Mouse (Mus musculus): Measurements from ENCODE around the gene Birc5. TPM values are rescaled to one million over a fixed set of nuclear protein-coding genes. Genes with fewer than 3 reads are reported as not detected.
"Not testable (repeated sequence)": the region's sequence is repeated elsewhere in the genome, so short reads cannot be mapped to it uniquely, and the experiment has no call there.

Birc5 gene
- polyA plus RNA-seq, 1 experiment from 2014 or later = 344 TPM

DNA sequence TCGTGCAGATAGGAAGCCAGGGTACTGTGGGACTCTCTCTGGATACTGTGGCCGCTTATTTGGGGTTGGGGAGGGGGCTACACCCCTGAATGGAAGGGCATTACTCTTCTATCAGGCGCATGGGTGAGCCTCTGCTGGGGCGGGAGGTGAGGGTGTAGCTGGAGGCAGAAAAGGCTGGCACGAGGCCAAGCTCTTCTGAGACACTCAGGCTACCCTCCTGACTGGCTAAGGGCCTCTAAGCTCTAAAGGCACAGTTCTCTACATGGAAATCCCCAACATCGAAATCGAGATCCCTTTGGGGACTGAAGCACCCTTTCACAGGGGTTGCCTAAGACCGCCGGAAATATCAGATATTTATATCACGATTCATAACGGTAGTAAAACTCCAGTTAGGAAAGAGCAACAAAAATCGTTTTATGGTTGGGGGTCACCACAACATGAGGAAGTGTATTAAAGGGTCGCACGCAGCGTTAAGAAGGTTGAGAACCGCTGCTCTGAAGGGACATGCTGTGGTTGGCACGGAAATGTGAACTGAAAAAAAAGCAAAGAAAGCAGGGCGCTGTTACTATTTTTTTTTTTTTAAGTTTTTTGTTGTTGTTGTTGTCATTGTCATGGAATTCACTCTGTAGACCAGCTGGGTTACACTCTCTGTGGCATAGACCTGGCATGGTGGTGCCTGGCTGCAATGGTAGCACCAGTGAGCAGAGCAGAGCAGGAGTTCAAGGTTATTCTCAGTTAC, 20.7 kb upstream of the Birc5 start:
- Histone ChIP-seq H3K27ac (peak overlapping the region; percentile 39; the same call in 1 of the 2 replicates), H3K9me3 (no peaks in the 10 kb centered on the region), H3K9ac (0 out of 2 replicates have a peak overlapping the region, but pooled peaks have one; percentile 4), H3K27me3 (no peaks in the 10 kb centered on the region), H3K4me3 (no peak overlapping the region), H3K4me2 (no peak overlapping the region), H3K36me3 (peaks cover 2% of the 10 kb centered on the region; the same call in 1 of the 2 replicates), H3K4me1 (peaks cover 62% of the 10 kb centered on the region)
- WGBS = 72% methylated on average over 18 of the region's 18 CpGs
- no peak for ATAC-seq (ENCODE audit: insufficient number of reproducible peaks, insufficient read depth, low FRiP score, low TSS enrichment, low read depth)

DNA sequence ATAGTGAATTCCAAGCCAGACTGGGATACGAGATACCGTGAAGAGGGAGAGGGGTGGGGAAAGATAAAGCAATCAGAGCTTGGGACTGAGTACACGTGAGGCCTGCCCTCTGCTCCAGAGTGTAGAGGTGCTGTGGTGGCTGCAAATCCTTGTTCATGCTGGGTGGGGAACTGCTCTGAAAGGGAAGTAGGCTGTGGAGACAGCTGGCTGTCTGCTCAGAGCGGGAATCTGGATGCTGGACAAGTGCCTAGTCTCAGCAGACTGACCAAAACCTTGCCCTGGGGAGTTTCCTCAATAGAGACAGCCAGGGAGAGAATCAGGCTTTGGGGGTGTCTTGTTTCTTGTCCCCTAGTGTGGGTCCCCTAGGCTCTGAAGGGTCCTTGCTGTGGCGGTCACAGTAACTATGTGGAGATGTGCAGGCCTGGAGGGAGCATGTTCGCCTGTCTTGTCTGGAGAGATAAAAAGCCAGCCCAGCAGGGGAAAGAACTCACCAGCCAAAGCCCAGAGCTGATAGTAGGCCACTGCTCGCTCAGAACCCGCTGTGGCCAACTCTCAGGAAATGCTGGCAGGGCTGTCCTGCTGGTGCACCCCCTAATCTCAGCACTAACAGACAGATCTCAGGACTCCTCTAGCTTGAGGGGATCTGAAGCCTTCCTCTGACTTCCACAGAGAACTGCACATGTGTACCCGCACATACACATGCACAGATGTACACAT, 20.0 kb upstream of the Birc5 start:
- WGBS = 52% methylated on average over 9 of the region's 9 CpGs
- peak overlapping the region; percentile 39; the same call in 1 of the 2 replicates for H3K27ac ChIP-seq
- no peaks in the 10 kb centered on the region for H3K9me3 ChIP-seq
- H3K36me3 ChIP-seq = no peaks in the 10 kb centered on the region
- ATAC-seq (ENCODE audit: insufficient number of reproducible peaks, insufficient read depth, low FRiP score, low TSS enrichment, low read depth) = no peak
- H3K4me3 ChIP-seq = no peak overlapping the region
- H3K27me3 ChIP-seq = no peaks in the 10 kb centered on the region
- H3K9ac ChIP-seq = 0 out of 2 replicates have a peak overlapping the region, but pooled peaks have one; percentile 22
- peaks cover 56% of the 10 kb centered on the region for H3K4me1 ChIP-seq
- H3K4me2 ChIP-seq = no peak overlapping the region

DNA sequence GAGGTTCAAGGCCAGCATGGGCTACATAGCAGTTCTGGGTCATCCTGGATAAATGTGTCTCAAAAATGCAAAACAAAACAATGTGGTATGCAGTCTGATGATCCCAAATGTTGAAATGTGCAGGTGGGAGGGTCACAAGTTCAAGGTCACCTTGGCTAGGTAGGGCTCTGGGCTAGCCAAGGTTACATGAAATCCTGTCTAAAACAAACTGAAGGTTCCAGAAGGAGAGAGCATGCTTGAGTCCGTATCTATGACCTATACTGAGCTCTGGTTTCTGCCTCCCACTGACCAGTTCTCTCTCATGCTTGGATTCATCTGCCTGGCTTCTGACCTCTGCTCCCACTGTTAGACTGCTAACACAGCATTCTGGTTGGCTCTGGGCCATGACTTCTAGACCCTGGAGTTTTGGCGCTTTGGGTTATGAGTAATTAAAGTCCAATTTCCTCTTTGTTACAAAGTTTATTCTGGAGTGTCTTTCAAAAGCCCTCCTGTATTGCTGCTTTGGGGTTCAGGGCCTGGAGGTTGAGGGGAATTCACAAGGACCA, 19.3 kb upstream of the Birc5 start:
- Histone ChIP-seq H3K27ac (no peak overlapping the region), H3K27me3 (no peaks in the 10 kb centered on the region), H3K4me2 (no peak overlapping the region), H3K4me1 (peaks cover 49% of the 10 kb centered on the region), H3K9ac (no peak overlapping the region), H3K9me3 (no peaks in the 10 kb centered on the region), H3K36me3 (no peaks in the 10 kb centered on the region), H3K4me3 (no peak overlapping the region)
- no peak for ATAC-seq (ENCODE audit: insufficient number of reproducible peaks, insufficient read depth, low FRiP score, low TSS enrichment, low read depth)
- 73% methylated on average over 2 of the region's 2 CpGs for WGBS

DNA sequence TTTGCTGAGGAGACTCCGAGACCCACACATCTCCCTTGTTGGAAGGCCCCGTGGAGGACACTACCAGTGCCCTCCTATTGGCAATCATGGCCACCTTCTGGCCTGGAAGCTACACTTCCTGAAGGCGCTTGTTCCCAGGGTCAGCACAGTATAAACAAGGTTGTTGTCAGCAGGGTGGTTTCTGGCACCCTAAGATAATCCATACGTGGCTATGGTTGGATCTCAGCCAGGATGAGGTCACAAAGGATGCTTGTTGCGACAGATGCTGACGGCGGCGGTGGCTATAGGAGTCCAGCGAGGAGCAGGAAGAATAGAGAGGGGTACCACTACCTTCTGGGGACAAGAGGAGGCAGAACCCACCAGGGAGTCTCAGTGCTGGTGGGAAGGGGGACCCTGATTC, 18.6 kb upstream of the Birc5 start:
- WGBS = 79% methylated on average over 9 of the region's 9 CpGs
- H3K9ac ChIP-seq = no peak overlapping the region
- H3K27me3 ChIP-seq = no peaks in the 10 kb centered on the region
- H3K4me1 ChIP-seq = peaks cover 42% of the 10 kb centered on the region
- H3K4me2 ChIP-seq = no peak overlapping the region
- H3K36me3 ChIP-seq = no peaks in the 10 kb centered on the region
- H3K27ac ChIP-seq = no peak overlapping the region
- H3K9me3 ChIP-seq = no peaks in the 10 kb centered on the region
- no peak for ATAC-seq (ENCODE audit: insufficient number of reproducible peaks, insufficient read depth, low FRiP score, low TSS enrichment, low read depth)
- H3K4me3 ChIP-seq = no peak overlapping the region

DNA sequence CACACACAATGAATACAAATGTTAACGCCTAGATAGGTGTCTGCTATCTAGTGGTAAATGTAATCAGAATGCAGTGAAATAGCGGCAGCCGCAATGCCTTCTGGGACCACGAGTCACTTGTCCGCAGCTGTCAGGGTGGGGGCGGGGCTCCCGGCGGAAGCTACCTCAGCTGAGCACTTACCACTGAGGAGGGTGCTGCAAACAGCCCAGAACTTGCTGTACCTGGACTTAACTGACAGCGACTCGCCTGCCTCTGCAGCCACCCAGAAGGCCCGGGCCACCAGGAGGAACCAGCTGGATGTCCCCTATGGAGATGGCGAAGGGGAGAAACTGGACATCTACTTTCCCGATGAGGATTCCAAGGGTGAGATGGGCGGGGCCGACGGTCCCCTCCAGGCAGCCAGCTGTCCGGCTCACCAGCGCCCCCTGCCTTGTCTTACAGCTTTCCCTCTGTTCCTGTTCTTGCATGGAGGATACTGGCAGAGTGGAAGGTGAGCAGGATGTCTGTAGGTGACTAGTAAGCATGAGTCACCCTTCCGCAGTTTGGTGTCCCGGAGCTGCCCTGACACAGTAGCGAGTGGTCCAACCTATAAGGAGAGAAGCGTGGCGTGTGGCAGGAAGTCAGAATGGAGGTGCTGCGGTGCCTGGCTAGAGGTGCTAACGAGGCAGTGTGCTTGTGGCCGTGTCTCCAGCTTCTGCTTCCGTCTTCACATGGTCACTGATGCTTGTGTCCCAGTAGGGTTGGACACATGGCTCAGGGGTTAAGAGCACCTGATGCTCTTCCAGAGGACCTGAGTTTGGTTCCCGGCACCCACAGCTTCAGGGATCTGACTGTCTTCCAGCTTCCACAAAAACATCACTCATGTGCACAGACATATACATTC, 16.7 kb upstream of the Birc5 start:
- ATAC-seq (ENCODE audit: insufficient number of reproducible peaks, insufficient read depth, low FRiP score, low TSS enrichment, low read depth) = no peak
- no peaks in the 10 kb centered on the region for H3K9me3 ChIP-seq
- peak overlapping the region; percentile 23; the same call in 1 of the 2 replicates for H3K4me3 ChIP-seq
- no peaks in the 10 kb centered on the region for H3K36me3 ChIP-seq
- H3K4me1 ChIP-seq = peaks cover 28% of the 10 kb centered on the region
- no peak overlapping the region for H3K9ac ChIP-seq
- peak overlapping the region; percentile 51 for H3K4me2 ChIP-seq
- H3K27ac ChIP-seq = no peak overlapping the region; the same call in 1 of the 2 replicates
- 21% methylated on average over 28 of the region's 28 CpGs for WGBS
- H3K27me3 ChIP-seq = no peaks in the 10 kb centered on the region

DNA sequence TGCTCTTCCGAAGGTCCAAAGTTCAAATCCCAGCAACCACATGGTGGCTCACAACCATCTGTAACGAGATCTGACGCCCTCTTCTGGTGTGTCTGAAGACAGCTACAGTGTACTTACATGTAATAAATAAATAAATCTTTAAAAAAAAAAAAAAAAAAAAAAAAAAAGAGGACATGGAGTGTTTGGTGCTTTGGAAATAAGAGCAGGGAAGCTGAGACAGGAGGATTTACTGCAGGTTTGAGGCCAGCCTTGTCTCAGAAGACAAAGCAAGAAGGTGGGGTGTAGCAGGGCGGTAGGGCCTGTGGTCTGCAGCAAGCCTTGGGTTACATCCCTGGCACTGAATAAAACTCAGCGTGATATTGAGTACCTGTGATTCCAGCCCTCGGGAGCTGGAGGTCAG, 15.5 kb upstream of the Birc5 start:
- H3K4me1 ChIP-seq = peaks cover 20% of the 10 kb centered on the region
- H3K4me3 ChIP-seq; H3K4me2 ChIP-seq; H3K27me3 ChIP-seq; H3K36me3 ChIP-seq; H3K27ac ChIP-seq; ATAC-seq (ENCODE audit: insufficient number of reproducible peaks, insufficient read depth, low FRiP score, low TSS enrichment, low read depth); H3K9me3 ChIP-seq; H3K9ac ChIP-seq: not testable (repeated sequence)
- 76% methylated on average over 6 of the region's 6 CpGs for WGBS

DNA sequence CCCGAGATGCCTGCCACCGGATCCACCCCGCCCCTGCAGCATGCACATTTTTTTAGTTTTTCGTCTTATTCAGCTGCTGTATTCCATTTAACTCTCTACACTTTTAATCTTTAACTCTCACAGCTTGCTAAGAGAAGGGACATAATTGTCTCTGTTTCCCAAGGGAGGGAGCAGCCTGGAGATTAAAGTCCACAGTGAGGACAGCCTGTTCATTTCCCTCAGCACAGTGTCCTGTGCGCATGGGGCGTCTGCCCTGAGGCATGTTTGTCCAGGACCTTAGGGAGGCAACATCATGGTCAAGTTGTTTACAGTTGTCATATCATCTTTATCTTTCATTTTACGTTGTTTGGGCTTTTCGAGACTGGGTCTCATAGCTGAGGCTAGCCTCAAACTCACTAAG, 15.0 kb upstream of the Birc5 start:
- peaks cover 19% of the 10 kb centered on the region for H3K4me1 ChIP-seq
- no peaks in the 10 kb centered on the region for H3K9me3 ChIP-seq
- no peak overlapping the region for H3K9ac ChIP-seq
- H3K27me3 ChIP-seq = no peaks in the 10 kb centered on the region
- H3K36me3 ChIP-seq = no peaks in the 10 kb centered on the region
- H3K4me2 ChIP-seq = no peak overlapping the region
- H3K27ac ChIP-seq = no peak overlapping the region
- H3K4me3 ChIP-seq = no peak overlapping the region
- ATAC-seq (ENCODE audit: insufficient number of reproducible peaks, insufficient read depth, low FRiP score, low TSS enrichment, low read depth) = no peak
- 87% methylated on average over 8 of the region's 8 CpGs for whole genome bisulfite sequencing

DNA sequence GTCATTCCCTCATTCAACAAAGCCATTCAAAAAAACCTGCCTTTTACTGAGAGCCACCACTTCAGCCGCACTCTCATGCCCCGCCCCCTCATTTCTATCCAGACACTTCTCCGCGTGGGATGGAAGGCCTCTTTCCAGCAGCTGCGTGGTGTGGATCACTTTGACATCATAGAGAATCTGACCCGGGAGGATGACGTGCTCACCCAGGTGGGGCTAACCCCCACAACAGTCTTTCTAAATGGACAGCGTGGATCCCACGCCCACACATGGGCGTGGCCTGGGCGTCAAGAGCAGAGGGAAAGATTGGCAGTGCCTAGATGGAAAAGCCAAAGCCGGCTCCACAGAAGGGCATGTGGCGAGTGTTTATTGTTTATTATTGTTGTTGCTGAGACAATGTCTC, 12.7 kb upstream of the Birc5 start:
- H3K27ac ChIP-seq = no peak overlapping the region
- no peaks in the 10 kb centered on the region for H3K36me3 ChIP-seq
- WGBS = 25% methylated on average over 13 of the region's 13 CpGs
- no peaks in the 10 kb centered on the region for H3K27me3 ChIP-seq
- peak overlapping the region; percentile 19 for H3K4me3 ChIP-seq
- no peak overlapping the region for H3K9ac ChIP-seq
- peak overlapping the region; percentile 51 for H3K4me2 ChIP-seq
- no peaks in the 10 kb centered on the region for H3K9me3 ChIP-seq
- ATAC-seq (ENCODE audit: insufficient number of reproducible peaks, insufficient read depth, low FRiP score, low TSS enrichment, low read depth) = no peak
- peaks cover 20% of the 10 kb centered on the region for H3K4me1 ChIP-seq

DNA sequence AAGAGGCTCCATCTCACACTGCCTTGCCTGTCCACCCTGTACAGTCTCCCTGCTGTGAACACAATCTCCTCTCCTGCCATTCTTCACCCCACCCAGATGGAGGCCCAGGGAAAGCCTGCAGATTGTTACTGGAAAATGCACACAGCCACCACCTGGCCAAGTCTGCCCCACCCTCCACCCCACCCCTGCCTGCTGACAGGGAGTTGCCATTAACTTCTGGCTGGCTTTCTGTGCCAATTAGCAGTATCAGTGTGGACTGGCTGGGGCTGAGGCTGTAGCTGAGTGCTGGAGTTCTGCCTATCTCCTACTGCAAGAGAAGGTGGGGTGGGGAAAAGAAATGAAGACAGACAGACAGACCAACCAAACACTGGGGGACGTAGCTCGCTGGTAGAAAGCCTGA, 10.5 kb upstream of the Birc5 start:
- Histone ChIP-seq H3K9me3 (no peaks in the 10 kb centered on the region), H3K9ac (no peak overlapping the region), H3K36me3 (no peaks in the 10 kb centered on the region), H3K4me3 (no peak overlapping the region), H3K27ac (peak overlapping the region; percentile 3; the same call in 1 of the 2 replicates), H3K27me3 (no peaks in the 10 kb centered on the region), H3K4me2 (no peak overlapping the region), H3K4me1 (peaks cover 13% of the 10 kb centered on the region)
- 62% methylated on average over 2 of the region's 2 CpGs for WGBS
- no peak for ATAC-seq (ENCODE audit: insufficient number of reproducible peaks, insufficient read depth, low FRiP score, low TSS enrichment, low read depth)

DNA sequence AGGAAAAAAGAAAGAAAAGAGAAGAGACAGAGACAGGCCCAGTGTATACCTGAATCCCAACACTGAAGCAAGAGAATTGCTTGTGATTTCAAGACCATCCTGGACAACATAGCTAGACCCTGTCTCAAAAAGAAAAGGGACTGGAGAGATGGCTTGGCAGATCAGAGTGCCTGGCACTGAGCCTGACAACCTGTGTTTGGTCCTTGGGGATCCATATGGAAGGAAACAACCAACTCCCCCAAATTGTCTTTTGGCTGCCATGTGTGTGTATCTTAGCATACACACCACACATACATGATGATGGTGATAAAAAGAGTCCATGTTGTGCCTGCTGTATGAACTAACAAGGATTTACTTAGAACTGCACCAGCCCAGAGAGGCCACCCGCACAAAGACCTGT, 10.0 kb upstream of the Birc5 start:
- Histone ChIP-seq H3K9me3 (no peaks in the 10 kb centered on the region), H3K9ac (no peak overlapping the region), H3K4me3 (no peak overlapping the region), H3K27me3 (no peaks in the 10 kb centered on the region), H3K27ac (0 out of 2 replicates have a peak overlapping the region, but pooled peaks have one; percentile 3), H3K4me1 (peaks cover 13% of the 10 kb centered on the region), H3K4me2 (no peak overlapping the region), H3K36me3 (no peaks in the 10 kb centered on the region)
- ATAC-seq (ENCODE audit: insufficient number of reproducible peaks, insufficient read depth, low FRiP score, low TSS enrichment, low read depth) = no peak
- WGBS = 96% methylated on average over 1 of the region's 1 CpGs

DNA sequence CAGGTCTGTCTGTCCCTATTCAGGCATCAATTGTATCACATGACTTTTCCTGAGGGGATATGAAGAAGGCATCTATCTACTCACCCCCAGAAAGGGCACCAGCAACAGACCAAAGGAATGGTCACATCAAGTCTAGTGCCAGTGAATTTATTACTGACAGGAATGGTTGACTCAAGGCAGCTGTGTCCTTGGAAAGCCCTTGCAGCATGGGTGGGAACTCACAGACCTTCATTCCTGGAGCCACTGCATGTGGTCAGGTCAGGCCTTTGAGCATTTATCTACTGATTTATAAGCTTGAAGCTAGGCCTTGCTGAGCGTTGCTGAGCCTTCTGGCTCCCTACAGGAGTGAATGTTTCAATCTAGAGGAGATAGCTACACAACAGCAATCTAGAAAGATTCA, 8.1 kb upstream of the Birc5 start:
- no peaks in the 10 kb centered on the region for H3K36me3 ChIP-seq
- no peaks in the 10 kb centered on the region for H3K9me3 ChIP-seq
- H3K4me2 ChIP-seq = no peak overlapping the region
- no peak overlapping the region for H3K4me3 ChIP-seq
- no peak for ATAC-seq (ENCODE audit: insufficient number of reproducible peaks, insufficient read depth, low FRiP score, low TSS enrichment, low read depth)
- H3K9ac ChIP-seq = no peak overlapping the region
- WGBS = 62% methylated on average over 1 of the region's 1 CpGs
- no peak overlapping the region for H3K27ac ChIP-seq
- H3K27me3 ChIP-seq = no peaks in the 10 kb centered on the region
- H3K4me1 ChIP-seq = peaks cover 13% of the 10 kb centered on the region
